Mouse (Mus musculus) hindlimb bud, embryonic 11.5 days (tissue): ENCODE measurements at regions not wholly inside any gene's neighbourhood (a gene's known extent, or its start where the extent isn't known, plus 50 kb on each side); places are given as distances from the start of the nearest gene placed in this dataset.

ENCODE experiments used
- DNase-seq: peaks from one replicate; pipeline ENCODE4 v3.0.0-alpha.2; 2012; ENCODE audit warnings: low read depth, low spot score; ENCODE audit errors: extremely low spot score

DNA sequence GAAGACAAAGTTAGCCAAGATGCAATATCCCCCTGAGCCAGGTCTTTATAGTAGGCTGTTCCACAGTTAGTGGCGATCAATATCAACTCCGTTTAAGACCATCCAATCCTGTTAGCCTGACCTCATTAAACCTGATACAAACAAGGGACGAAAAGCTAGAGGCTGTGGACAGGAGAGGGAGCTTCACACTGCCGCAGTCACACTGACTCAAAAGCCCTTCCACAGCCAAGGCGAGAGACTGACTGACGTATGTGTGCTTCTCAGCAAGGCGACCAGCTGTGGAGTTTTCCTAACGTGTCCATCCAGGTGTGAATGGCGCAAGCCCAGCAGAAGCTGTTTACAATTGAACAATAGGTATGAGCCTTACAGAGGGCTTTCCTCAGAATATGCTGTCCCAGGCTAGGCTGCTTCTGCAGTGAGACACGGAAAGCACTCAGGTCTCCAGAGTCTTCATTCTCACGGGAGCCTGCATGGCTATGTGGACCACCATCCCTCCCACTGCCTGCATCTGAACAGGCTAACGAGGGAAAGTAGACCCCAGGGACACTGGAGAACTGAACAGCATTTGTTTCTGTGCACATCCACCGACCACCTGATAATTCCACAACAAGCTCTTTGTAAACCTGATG is 224.7 kb upstream of the Pgrmc2 start:
- no peak for DNase-seq

DNA sequence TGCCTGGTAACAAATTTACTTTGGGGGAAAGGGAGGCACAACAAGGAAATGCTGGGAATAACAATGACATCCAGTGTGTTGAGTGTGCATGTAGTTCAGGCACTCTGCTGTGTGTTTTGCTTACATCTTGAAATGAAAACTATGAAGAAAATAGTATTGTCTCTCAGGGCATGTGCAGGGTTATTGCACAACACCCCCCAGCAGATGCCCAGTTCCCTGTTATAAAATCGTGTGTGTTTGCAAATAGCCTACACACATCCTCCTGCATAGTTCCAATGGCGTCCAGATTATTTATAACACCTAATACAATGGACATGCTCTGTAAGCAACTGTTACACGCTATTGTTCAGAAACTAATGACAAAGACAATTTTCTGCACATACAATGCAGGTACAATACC is 220.0 kb upstream of the Pgrmc2 start:
- no peak for DNase-seq

DNA sequence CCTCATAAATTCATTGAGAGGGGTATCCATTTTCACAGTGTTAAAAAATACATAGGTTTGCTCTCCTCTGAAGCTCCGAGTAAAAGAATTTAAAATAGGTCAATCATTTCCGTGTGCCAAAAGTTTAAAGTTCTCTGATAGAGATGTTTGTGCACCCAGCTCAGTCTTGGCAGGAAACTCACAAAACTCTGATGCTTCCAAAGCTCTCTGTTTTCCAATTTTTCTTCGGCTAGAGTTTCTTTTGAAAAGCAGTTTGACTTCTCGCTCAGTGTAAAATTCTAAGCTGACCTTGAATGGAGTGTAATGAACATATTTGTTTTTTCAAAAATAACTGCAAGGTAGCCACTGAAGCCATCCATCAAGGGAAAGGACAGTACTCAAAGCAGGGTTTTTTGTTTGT is 215.9 kb upstream of the Pgrmc2 start:
- no peak for DNase-seq

DNA sequence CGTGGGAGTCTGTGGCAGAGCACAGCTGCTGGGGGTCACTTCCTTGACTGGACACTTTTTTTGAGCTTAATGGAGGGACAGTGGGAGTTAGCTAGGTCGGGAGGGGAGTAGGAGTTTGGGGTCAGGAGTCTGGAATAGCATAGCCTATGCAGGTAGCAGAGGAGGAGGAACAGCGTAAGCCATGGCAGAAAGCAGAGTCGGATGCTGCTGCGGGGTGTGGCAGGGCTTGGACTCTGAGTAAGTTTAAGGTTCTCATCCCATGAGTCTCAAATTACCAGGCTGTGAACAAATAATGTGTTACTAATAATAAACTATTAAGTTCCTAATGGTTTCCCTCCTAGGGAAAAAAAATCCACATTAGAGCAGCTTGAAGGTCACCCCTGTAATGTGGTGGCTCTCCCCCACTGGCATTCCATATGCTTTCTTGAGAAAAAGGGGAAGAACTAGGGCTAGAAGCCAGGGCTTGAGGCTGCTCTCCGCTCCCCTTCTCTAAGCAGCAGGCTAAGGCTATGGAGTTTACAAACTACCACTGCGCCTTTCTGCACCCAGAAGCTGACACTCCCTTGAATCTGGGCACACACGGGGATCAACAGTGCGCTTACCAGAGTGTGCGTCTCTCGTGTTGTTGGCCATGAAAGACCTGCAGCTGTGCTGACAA is 213.4 kb upstream of the Pgrmc2 start:
- DNase-seq: no peak

DNA sequence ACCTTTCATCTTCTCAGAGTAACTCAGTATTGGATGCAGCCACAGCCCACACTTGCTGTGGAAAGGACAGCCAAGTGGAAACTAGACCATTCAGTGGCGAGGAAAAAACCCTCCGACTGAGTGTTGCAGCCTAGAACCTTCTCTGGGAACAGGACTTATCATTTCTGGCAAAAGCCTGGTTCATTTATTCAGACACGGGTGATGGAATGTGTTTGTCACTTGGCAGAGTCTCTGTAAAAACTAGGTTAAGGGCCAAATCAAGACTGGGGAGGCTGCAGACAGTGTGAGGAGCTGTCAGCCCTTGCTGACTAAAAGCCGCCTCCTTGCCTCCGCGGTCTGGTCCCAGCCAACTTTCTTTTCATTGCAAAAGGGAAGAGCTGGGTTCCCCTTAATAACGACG is 212.3 kb upstream of the Pgrmc2 start:
- no peak for DNase-seq

DNA sequence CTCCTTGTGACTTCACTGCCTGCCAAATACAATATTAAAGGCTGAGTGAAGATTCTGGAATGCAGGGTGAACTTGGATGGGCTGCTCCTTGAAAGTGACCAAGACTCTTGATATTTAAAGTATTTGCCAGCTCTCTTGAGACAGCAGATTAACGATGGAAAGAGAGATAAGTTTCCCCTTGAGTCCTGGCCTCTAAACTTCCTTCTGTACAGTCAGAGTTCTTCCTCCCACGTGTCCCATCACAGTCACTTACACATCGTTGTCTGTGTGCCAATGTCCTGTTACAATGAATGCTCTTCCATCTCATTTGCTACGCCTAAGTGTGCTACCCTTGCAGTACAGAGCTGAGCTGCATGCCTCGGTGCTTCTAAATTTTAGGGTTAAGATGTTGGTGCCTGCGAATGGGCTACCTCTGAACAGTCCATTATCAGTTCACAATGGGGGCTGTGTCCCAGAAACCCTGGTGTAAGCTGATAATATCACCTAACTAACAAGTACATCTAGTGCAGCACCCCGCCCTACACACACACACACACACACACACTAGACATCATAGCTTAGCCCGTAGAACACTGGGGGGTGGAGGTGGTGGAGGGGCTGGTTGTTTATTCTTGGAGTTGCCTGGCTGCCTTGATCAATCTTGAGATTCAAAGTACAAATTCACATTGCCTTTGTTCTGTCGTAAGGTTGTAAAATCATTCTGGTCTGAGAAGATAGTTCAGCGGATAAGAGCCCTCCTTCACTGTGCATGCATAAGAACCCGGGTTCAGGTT is 207.9 kb upstream of the Pgrmc2 start:
- DNase-seq: no peak

DNA sequence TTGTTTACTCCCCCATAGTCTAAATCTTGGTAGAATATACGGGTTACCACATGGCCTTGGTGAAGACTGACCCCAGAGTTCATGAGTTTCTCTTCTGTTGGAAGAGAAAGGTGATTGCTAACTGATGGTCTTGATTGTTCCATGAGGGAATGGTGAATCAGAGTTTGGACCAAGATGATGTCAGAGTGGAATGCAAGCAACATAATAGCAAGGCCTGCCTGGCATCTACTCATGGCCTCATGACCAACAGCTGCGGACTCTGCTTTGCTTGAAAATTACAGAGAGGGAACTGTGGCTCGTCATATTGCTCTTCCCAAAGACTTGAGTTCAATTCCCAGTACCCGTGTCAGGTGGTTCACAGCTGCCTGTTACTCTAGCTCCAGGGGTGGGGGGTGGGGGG is 205.9 kb upstream of the Pgrmc2 start:
- DNase-seq: no peak

DNA sequence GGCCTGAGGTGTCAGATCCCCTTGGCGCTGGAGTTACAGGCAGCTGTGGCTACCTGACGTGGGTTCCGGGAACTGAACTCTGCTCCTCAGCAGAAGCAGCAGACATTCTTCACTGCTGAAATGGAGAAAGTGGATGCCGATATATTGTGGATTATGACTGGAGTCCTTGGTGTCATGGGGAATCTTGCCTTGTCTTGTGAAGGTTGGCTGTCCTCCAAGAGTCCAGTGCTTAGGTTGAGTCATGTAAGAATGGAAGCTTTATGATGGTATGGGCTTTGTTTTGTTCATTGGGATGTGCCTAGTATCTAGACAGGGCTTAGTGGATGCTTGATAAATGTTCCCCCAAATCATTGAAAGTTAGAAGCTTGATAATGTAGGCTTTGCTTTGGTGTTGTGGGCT is 205.2 kb upstream of the Pgrmc2 start:
- no peak for DNase-seq

DNA sequence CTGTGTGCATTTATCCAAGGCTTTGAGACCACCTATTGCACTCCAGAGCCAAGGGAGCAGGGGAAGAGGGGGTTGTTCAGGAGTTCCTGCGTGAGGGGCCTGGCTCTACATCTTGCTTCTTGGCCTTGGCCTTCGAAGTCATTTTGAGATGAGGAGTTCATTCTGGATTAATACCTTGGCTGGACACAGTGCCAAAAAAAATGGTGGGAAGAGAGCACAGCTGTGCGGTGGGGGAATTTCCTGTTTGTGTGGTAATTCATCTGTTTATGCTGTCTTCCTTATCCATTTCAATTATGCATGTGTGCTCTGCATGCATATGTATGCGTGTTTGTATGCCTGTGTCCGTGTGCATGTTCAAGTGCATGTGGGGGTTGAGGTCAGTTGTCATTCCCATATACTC is 202.5 kb upstream of the Pgrmc2 start:
- no peak for DNase-seq

DNA sequence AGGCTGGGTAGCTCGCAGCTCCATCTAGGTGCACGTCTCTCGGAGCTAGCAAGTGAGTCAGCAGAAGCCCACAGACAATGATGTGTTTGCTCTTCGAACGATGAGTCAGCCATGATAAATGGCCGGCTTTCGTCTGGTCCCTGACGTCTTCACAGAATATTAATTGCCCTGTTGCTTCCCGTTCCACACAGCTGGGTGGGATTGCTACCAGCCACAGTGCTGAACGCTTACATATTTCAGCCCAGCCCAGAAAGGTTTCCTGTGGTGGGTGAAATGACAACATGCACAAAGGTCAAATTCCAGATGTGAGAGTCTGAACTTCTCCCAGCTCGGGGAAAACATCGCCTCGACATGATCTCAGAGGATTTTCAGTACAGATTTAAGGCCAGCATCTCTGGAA is 202.1 kb upstream of the Pgrmc2 start:
- DNase-seq: peak; percentile 70

DNA sequence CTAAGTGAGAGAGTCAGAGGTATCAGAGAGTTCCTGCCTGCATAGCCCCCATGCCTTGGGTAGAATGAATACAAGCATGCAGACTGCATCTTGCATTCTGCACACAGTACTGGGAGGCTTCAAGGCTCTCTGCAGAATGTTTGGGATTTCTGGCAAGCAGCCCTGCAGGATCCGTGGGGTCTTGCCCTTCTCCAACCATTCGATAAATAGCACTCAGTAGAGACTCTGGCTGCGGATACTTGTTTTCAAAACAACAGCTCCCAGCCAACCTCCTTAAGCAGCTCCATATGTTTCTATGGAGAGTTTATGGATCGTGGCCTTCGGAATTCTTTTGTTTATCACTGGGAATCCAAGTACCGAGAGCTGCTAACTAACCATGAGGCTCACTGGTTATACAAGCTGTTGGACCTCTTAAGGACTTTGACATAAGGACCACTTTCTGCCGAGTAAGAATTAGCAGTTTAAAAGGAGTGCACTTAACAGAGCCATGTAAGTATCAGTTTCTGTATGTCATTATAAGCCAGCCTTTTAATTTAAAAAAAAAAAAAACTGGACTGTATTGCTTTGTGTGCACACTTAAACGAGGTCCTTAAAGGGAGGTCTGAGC is 199.7 kb upstream of the Pgrmc2 start:
- peak; percentile 16 for DNase-seq

DNA sequence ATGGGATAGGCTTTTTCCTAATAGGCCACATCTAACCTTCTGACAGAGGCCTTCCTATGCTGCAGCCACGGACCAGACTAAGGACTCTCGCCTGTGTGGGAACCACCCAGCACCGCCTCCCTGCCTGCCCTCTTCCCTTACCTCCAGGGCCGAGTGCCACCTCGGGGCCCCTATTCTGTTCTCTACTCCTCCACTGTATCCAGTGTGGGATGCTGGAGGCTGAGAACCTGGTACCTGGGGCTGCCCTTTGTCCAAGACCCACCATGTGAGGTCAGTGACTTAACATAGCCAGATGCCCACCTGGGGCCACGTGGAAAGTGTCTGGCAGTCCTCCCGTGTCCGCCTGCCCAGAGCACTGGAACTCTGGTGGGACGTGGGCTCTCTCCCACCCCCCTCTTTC is 193.2 kb upstream of the Pgrmc2 start:
- no peak for DNase-seq

DNA sequence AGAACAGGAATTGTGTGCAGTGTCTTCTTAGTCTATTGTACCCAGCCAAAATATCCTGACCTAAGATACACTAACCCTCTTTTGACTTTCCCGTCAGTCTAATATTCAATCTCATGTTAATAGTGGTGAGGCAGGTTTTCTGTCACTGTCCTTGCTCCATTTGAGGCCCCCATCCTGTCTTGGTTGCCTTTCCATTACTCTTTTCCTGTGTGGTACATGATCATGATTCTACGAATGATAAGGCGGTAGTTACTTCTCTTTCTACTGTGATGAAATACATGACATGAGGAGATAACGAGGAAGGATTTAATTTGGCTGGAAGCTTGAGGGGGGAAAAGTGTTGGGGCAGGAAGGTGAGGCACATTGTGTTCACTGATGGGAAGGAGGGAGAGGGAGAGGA is 185.7 kb upstream of the Pgrmc2 start:
- DNase-seq: no peak

DNA sequence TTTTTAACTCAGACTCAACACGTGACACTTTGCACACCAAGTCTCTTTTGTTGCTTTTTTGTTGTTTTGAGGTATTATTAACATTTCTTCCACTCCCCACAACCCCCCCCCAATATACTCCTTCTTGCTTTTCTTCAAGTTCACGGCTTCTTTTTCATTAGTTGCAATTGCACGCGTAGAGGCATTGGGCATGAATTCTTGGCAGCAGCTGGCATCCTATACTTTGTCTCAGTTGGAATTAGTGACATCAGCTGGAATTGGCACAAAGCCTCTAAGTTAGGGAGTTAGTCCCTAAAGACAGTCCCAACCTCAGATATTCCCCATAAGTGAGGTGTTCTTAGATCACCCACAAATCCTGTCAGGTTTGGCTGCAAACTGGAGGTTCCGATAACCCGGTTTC is 183.4 kb upstream of the Pgrmc2 start:
- no peak for DNase-seq

DNA sequence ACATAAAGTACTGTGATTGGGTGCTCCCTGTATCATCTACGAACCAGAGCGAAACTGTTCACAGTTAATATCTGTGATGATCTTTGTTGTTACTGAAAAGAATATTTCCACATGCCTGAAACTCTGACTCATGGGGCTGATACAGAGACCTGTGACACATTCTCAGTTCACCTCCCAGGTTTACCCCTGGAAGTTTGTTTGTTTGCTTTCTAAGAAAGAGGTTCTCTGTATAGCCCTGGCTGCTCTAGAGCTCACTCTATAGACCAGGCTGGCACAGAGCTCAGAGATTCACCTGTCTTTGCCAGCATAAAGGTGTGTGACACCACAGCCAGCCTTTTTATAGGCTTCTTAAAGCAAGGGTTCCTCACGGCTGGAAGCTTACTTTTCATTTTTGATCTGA is 182.6 kb upstream of the Pgrmc2 start:
- DNase-seq: no peak

DNA sequence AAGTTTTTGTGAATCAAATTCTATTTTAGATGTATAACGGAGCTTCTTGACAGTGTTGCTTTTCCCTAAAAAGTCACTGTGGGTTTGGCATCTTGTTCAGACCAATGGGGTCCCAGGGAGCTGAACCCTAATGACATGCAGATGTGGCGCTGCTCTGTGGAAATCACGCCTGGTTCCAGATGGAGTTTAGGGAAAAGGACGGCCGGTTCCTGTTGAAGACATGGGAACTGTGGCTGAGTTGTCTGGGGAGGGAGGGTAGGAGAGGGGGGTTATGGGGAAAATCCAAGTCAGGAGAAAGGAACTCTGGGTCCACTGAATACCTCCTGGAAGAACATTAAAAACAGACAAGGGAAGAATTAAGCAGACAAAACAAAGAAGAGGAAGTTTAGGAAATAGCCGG is 175.4 kb upstream of the Pgrmc2 start:
- DNase-seq: peak; percentile 79

DNA sequence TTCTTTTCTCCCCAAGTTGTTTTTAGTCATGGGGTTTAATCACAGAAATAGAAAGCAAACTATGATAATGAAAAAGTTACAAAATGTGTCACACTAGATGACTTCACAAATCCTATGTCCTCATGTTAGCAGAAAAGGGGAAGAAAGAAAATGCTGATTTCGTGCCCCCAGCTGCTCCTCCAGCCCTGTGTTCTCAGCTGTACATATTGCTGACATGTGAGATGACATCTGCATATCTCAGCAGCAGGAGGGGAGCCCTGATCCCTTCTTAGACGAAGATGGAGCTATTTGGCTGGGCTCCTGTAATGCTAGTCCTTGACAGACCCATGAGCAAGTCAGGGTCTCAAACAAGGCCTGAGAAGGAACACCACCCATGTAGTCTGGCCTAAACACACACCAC is 162.1 kb upstream of the Pgrmc2 start:
- no peak for DNase-seq

DNA sequence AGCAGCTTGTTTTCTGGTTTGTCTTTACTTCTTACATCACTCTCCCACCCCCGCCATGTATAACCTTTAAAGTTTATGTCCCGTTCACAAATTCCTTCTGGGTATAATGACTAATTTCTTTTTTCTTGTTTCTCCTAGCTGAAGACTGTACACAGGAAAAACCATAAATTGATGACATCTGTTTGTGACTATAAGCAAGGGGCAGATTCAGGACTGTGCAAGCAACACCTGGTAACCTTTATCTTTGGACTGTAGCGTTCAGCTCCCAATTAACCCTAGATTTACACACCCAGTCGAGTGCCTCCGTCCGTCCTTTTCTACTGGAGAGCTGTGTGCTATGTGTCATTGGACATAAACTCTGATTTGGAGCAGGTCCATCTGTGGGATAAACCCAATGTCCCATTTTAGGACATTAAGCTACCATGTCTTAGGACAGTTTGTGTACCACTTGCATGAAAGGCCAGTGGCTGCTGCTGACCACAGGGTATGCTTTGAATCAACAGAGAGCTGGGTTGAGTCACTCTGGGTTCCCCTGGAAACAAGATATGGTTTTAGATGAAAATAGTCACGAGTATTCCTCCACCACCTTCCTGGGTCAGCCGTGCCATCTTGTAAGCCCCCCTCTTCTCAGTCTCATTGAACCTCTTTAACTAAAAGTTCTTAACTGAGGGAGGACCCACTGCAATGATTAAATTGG is 159.2 kb upstream of the Pgrmc2 start:
- DNase-seq: no peak

DNA sequence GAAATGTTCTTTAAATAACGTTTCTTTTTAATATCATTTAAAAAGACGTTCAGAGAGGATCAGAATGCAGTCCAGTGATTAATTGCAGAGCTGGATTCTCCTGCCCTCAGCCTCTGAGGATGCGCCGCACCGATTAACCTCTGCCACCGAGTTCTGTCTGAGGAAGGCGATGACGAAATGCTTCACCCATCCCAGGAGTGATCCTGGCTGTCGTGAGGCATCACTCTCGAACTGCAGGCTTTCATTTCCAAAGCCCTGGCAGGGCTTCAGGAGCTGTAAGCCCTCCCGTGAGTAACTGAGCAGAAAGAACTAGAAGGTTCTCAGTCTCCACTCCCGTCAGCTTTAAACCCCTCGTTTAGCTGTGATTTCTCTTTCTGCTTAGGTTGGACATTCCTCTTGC is 157.0 kb upstream of the Pgrmc2 start:
- no peak for DNase-seq

DNA sequence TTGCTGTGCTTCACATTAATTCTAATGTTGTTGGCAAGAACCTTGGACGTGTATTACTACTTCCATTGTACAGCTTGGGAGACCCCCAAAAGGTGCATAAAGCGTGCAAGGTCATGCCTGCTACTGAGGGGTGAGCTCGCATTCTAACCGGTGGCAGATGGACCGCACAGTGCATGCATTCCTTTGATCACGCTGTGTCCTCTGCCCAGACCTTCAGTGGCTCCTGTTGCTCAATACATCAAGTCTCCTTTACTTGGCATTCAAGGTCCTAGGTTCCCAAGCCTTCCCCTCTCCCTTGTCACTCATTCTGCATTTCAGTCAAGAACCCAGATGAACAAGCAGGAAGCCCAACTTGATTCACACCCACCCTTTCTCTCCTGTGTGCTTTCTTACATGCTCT is 156.4 kb upstream of the Pgrmc2 start:
- no peak for DNase-seq

DNA sequence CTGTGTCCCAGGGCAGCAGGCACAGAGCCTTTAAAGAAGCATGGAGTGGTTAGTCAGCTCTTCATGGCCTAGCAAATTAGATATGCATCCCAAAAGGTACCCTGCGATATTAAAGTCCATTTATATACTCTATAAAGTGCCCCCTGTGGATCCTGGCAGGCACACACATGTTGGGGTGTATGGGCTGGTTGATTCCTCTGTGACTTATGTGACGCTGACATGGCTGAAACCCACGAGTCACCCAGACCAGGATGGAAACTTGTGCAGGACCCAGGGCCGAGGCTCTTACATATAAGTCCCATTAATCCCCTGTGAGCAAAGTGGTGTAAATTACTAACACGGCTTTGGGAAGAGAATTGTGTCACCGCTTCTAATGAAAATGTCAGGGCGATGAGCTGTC is 155.2 kb upstream of the Pgrmc2 start:
- DNase-seq: no peak
